11 mouse cellular contexts compared by ENCODE assay signal in the genomic region with DNA sequence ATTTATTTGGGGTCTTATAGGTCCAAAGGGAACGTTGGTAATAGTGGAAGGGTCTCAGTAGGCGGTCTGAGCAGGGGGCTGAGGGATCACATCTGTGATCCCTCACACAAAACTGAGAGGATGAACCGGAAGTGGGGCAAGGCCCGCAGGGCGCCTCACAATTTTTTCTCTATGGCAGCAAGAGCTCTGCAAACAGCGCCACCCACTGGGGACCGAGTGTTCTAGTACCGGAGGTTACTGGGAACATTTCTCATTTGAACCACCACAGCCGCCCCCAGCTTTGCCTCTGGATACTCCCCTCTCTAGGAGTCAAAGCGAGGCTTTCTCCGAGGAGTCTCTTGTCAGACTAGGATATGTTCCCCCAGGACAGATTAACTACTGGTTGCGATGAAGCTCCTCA. TPM values are rescaled to one million over a fixed set of nuclear protein-coding genes. Genes with fewer than 3 reads are reported as not detected.
A peak's percentile ranks its signal among the peaks of the same experiment; 100 is the strongest.
DNase-seq lines count a peak whose midpoint lies in the region; ATAC-seq and TF ChIP-seq lines count a peak whose summit lies in the region.
"Had no signal": no experiment of that assay in that cellular context is flagged by ENCODE, and none has a peak within 500 bp of the region (broad histone marks: within the 10 kb centered on the region; RNA-seq: fewer than 3 reads in every experiment).

No protein-coding gene starts in this region.

- H3K4me2 ChIP-seq in hindbrain, postnatal 0 days (ENCODE audit: low read depth, low read length): no peak overlapping the region
- H3K4me2 ChIP-seq: limb, embryonic 13.5 days had no signal

- H3K27me3 ChIP-seq in E14TG2a.4 (ENCODE audit: insufficient read depth, low read length): peaks cover 29% of the 10 kb centered on the region
- H3K27me3 ChIP-seq in hindbrain, postnatal 0 days (ENCODE audit: insufficient read depth, low read length): no peaks in the 10 kb centered on the region

- DNase-seq in adrenal gland, postnatal 14 days: peak; percentile 27
- no peak for DNase-seq in adrenal gland, adult 8-10 months
- peak; percentile 21 for DNase-seq in kidney, postnatal 10 days
- DNase-seq in kidney, adult 18-20 months: no peak
- no peak for DNase-seq in left cerebral cortex, adult 8-10 months (ENCODE audit: low spot score in 2 of 2)
- DNase-seq in hindbrain, postnatal 0 days (ENCODE audit: low spot score): no peak
- DNase-seq: cerebellum, postnatal 36 days had no signal

- no peaks in the 10 kb centered on the region for H3K4me1 ChIP-seq in E14TG2a.4 (replicated peaks; ENCODE audit: low read depth, low read length)
- H3K4me1 ChIP-seq in hindbrain, postnatal 0 days (ENCODE audit: insufficient read depth, low read length): no peaks in the 10 kb centered on the region
- H3K4me1 ChIP-seq: megakaryocyte, embryonic 14.5 days had no signal

- H3K4me3 ChIP-seq in E14TG2a.4 (replicated peaks; ENCODE audit: low read length): no peak overlapping the region
- no peak overlapping the region for H3K4me3 ChIP-seq in hindbrain, postnatal 0 days (ENCODE audit: low read length)
- H3K4me3 ChIP-seq: limb, embryonic 13.5 days; megakaryocyte, embryonic 14.5 days had no signal

- peak; percentile 42 for TF ChIP-seq CTCF in E14TG2a.4 (conservative IDR thresholded peaks at IDR 0.05; ENCODE audit: low read length)
- TF ChIP-seq CTCF in hindbrain, postnatal 0 days (IDR thresholded peaks at IDR 0.05; ENCODE audit: low read depth): no peak

- WGBS in hindbrain, postnatal 0 days: 84% methylated on average over 12 of the region's 12 CpGs

- no peaks in the 10 kb centered on the region for H3K36me3 ChIP-seq in E14TG2a.4 (ENCODE audit: insufficient read depth, low read length)
- no peaks in the 10 kb centered on the region for H3K36me3 ChIP-seq in hindbrain, postnatal 0 days (ENCODE audit: insufficient read depth, low read length)
- H3K36me3 ChIP-seq: limb, embryonic 13.5 days had no signal

- no peaks in the 10 kb centered on the region for H3K9me3 ChIP-seq in E14TG2a.4 (ENCODE audit: low read length)
- no peaks in the 10 kb centered on the region for H3K9me3 ChIP-seq in hindbrain, postnatal 0 days (ENCODE audit: low read length)
- H3K9me3 ChIP-seq: limb, embryonic 13.5 days had no signal

- no peak overlapping the region for H3K27ac ChIP-seq in hindbrain, postnatal 0 days
- H3K27ac ChIP-seq: limb, embryonic 13.5 days had no signal

- 0 out of 2 replicates have a peak, but pooled peaks have one; percentile 32 for ATAC-seq in megakaryocyte progenitor cell, adult 5-6 weeks (replicated peaks; ENCODE audit: poor library complexity)
- no peak for ATAC-seq in hindbrain, postnatal 0 days

- no peak overlapping the region for H3K9ac ChIP-seq in hindbrain, postnatal 0 days (replicated peaks; ENCODE audit: low read length)
- H3K9ac ChIP-seq: limb, embryonic 13.5 days had no signal

RNA-seq across cellular contexts. Expression of gene Aktip, which starts 3.1 kb away (rescaled TPM):
- total RNA-seq in adrenal gland, postnatal 14 days (2021): 33.8 and 37.0 TPM in 2 replicates
- total RNA-seq in adrenal gland, adult 8-10 months (2022): 10 to 100 TPM; 43.1 to 58.7 (median 48.4) TPM
- 7.9 and 9.6 TPM in 2 replicates for total RNA-seq in megakaryocyte progenitor cell, adult 5-6 weeks (2015)
- total RNA-seq in megakaryocyte progenitor cell, adult 5-6 weeks (2017): 5.5 and 9.0 TPM in 2 replicates
- 100 to 1,000 TPM; 125 to 139 (median 126) TPM for total RNA-seq in left cerebral cortex, adult 8-10 months (2022)
- total RNA-seq in hindbrain, postnatal 0 days (2014; rRNA removed): 186 and 211 TPM in 2 replicates
- 131 and 134 TPM in 2 replicates for polyA plus RNA-seq in hindbrain, postnatal 0 days (2015; fragmentation: Nextera tagmentation; extraction: Ambion mirVana)

Comparison
In these comparisons a context has a peak if more than half of its experiments do, and no peak if none do; other contexts are left out.
1. DNase-seq: peak in adrenal gland, postnatal 14 days (single experiment) and kidney, postnatal 10 days (single experiment); none in adrenal gland, adult 8-10 months (single experiment), kidney, adult 18-20 months (single experiment), left cerebral cortex, adult 8-10 months (0 of 2) and hindbrain, postnatal 0 days (single experiment).